Mouse (Mus musculus) left cerebral cortex, adult 8-10 months (tissue): ENCODE results near the gene Lhfp. TPM values are rescaled to one million over a fixed set of nuclear protein-coding genes. Genes with fewer than 3 reads are reported as not detected.

ENCODE experiments used
- DNase-seq, 2 experiments: peaks; one replicate each; pipeline ENCODE4 v3.0.0; 2022; ENCODE audit warnings: low spot score in 2 of 2
- total RNA-seq, 4 experiments: library from RNA; stranded (reverse); gene quantifications; 2 replicates each; pipeline ENCODE4 v1.2.4; 2022

Lhfp gene
- total RNA-seq, 4 experiments from 2014 or later = 22.4 to 26.7 (median 24.0) TPM

GRCm38 (mm10) chr3:53040593-53041410 is 526 bp upstream of the Lhfp start:
- no peak for DNase-seq

GRCm38 (mm10) chr3:53042240-53042567 is 876 bp downstream of the Lhfp start:
- DNase-seq = peak in 1 of 2 experiments; percentile 18

- DNase-seq = no peak
Measured at GRCm38 (mm10) chr3:53043206-53043780, 2.0 kb downstream of the Lhfp start.

- DNase-seq = no peak
Measured at GRCm38 (mm10) chr3:53044238-53044637, 2.9 kb downstream of the Lhfp start.

GRCm38 (mm10) chr3:53044682-53045299 is 3.5 kb downstream of the Lhfp start:
- no peak for DNase-seq

GRCm38 (mm10) chr3:53045697-53046096 is 4.4 kb downstream of the Lhfp start:
- no peak for DNase-seq

GRCm38 (mm10) chr3:53046371-53046770 is 5.0 kb downstream of the Lhfp start:
- no peak for DNase-seq

GRCm38 (mm10) chr3:53052385-53052784 is 11.1 kb downstream of the Lhfp start:
- DNase-seq = no peak

- DNase-seq = no peak
Measured at GRCm38 (mm10) chr3:53056430-53056829, 15.1 kb downstream of the Lhfp start.

GRCm38 (mm10) chr3:53059959-53060358 is 18.6 kb downstream of the Lhfp start:
- no peak for DNase-seq

- no peak for DNase-seq
Measured at GRCm38 (mm10) chr3:53063423-53064147, 22.3 kb downstream of the Lhfp start.

- DNase-seq = no peak
Measured at GRCm38 (mm10) chr3:53065267-53066094, 24.2 kb downstream of the Lhfp start.

- DNase-seq = no peak
Measured at GRCm38 (mm10) chr3:53066095-53066372, 24.7 kb downstream of the Lhfp start.

GRCm38 (mm10) chr3:53068399-53068798 is 27.1 kb downstream of the Lhfp start:
- no peak for DNase-seq

- DNase-seq = no peak
Measured at GRCm38 (mm10) chr3:53074264-53074663, 32.9 kb downstream of the Lhfp start.

- DNase-seq = no peak
Measured at GRCm38 (mm10) chr3:53074761-53075160, 33.4 kb downstream of the Lhfp start.

GRCm38 (mm10) chr3:53080286-53080685 is 39.0 kb downstream of the Lhfp start:
- DNase-seq = no peak

GRCm38 (mm10) chr3:53080710-53081109 is 39.4 kb downstream of the Lhfp start:
- DNase-seq = no peak

- no peak for DNase-seq
Measured at GRCm38 (mm10) chr3:53083717-53084116, 42.4 kb downstream of the Lhfp start.

- DNase-seq = no peak
Measured at GRCm38 (mm10) chr3:53084806-53085205, 43.5 kb downstream of the Lhfp start.

- DNase-seq = no peak
Measured at GRCm38 (mm10) chr3:53086481-53087155, 45.3 kb downstream of the Lhfp start.
